Mouse (Mus musculus): ENCODE results near the gene 1500009C09Rik. TPM values are rescaled to one million over a fixed set of nuclear protein-coding genes. Genes with fewer than 3 reads are reported as not detected.

The 1500009C09Rik gene
- polyA plus RNA-seq, 1 experiment, result not detected

GRCm38 (mm10) chr15:82292851-82293250, 40.7 kb downstream of the 1500009C09Rik start:
- Histone ChIP-seq H3K4me2 (ENCODE audit: low read depth) (no peak overlapping the region), H3K36me3 (ENCODE audit: control insufficient read depth, insufficient read depth) (no peaks in the 10 kb centered on the region), H3K4me3 (no peak overlapping the region), H3ac (ENCODE audit: control insufficient read depth, insufficient read length) (no peak overlapping the region), H3K27me3 (ENCODE audit: control insufficient read depth, insufficient read depth, insufficient read length) (peaks cover 41% of the 10 kb centered on the region), H3K79me2 (ENCODE audit: control insufficient read depth, insufficient read depth) (no peaks in the 10 kb centered on the region)
- no peak for TF ChIP-seq REST (IDR thresholded peaks at IDR 0.05; ENCODE audit: insufficient read depth, insufficient read length)

- peaks cover 41% of the 10 kb centered on the region for H3K27me3 ChIP-seq (ENCODE audit: control insufficient read depth, insufficient read depth, insufficient read length)
- no peaks in the 10 kb centered on the region for H3K79me2 ChIP-seq (ENCODE audit: control insufficient read depth, insufficient read depth)
- H3K36me3 ChIP-seq (ENCODE audit: control insufficient read depth, insufficient read depth), result no peaks in the 10 kb centered on the region
- no peak overlapping the region for H3ac ChIP-seq (ENCODE audit: control insufficient read depth, insufficient read length)
- no peak overlapping the region for H3K4me3 ChIP-seq
- H3K4me2 ChIP-seq (ENCODE audit: low read depth), result no peak overlapping the region
- TF ChIP-seq SRF (IDR thresholded peaks at IDR 0.05; ENCODE audit: control insufficient read depth, insufficient read length, low read depth) (no peak), REST (IDR thresholded peaks at IDR 0.05; ENCODE audit: insufficient read depth, insufficient read length) (no peak), POLR2AphosphoS2 (IDR thresholded peaks at IDR 0.05; ENCODE audit: insufficient read length, low read depth) (no peak), MAX (IDR thresholded peaks at IDR 0.05; ENCODE audit: low read depth) (no peak), USF1 (IDR thresholded peaks at IDR 0.05; ENCODE audit: low read depth) (no peak), POLR2A (IDR thresholded peaks at IDR 0.05; ENCODE audit: insufficient read length, low read depth) (no peak), TCF12 (IDR thresholded peaks at IDR 0.05; ENCODE audit: insufficient read depth, poor library complexity, severe bottlenecking) (no peak), TCF3 (IDR thresholded peaks at IDR 0.05; ENCODE audit: insufficient read length, low read depth) (no peak), MYOG (IDR thresholded peaks at IDR 0.05; ENCODE audit: control insufficient read depth in 1 of 3, insufficient read depth in 1 of 3, insufficient read length in 2 of 3, low read depth in 2 of 3) (no peak), E2F4 (IDR thresholded peaks at IDR 0.05; ENCODE audit: insufficient read depth) (no peak), CEBPB (IDR thresholded peaks at IDR 0.05; ENCODE audit: insufficient read depth, poor library complexity, severe bottlenecking) (no peak), MYOD1 (IDR thresholded peaks at IDR 0.05; ENCODE audit: control insufficient read depth in 1 of 3, insufficient read length in 2 of 3, low read depth in 2 of 3) (no peak)
Measured at GRCm38 (mm10) chr15:82293271-82293711, 41.1 kb downstream of the 1500009C09Rik start.

- H3ac ChIP-seq (ENCODE audit: control insufficient read depth, insufficient read length), result no peak overlapping the region
- H3K27me3 ChIP-seq (ENCODE audit: control insufficient read depth, insufficient read depth, insufficient read length), result peaks cover 41% of the 10 kb centered on the region
- no peak overlapping the region for H3K4me2 ChIP-seq (ENCODE audit: low read depth)
- H3K4me3 ChIP-seq, result no peak overlapping the region
- no peak for TF ChIP-seq MAX (IDR thresholded peaks at IDR 0.05; ENCODE audit: low read depth)
- TF ChIP-seq REST (IDR thresholded peaks at IDR 0.05; ENCODE audit: insufficient read depth, insufficient read length), result no peak
- no peak for TF ChIP-seq TCF12 (IDR thresholded peaks at IDR 0.05; ENCODE audit: insufficient read depth, poor library complexity, severe bottlenecking)
- TF ChIP-seq POLR2AphosphoS2 (IDR thresholded peaks at IDR 0.05; ENCODE audit: insufficient read length, low read depth), result no peak
- TF ChIP-seq E2F4 (IDR thresholded peaks at IDR 0.05; ENCODE audit: insufficient read depth), result no peak
- no peak for TF ChIP-seq MYOD1 (IDR thresholded peaks at IDR 0.05; ENCODE audit: control insufficient read depth in 1 of 3, insufficient read length in 2 of 3, low read depth in 2 of 3)
- TF ChIP-seq USF1 (IDR thresholded peaks at IDR 0.05; ENCODE audit: low read depth), result no peak
- TF ChIP-seq SRF (IDR thresholded peaks at IDR 0.05; ENCODE audit: control insufficient read depth, insufficient read length, low read depth), result no peak
- no peak for TF ChIP-seq CEBPB (IDR thresholded peaks at IDR 0.05; ENCODE audit: insufficient read depth, poor library complexity, severe bottlenecking)
- TF ChIP-seq TCF3 (IDR thresholded peaks at IDR 0.05; ENCODE audit: insufficient read length, low read depth), result no peak
- no peak for TF ChIP-seq MYOG (IDR thresholded peaks at IDR 0.05; ENCODE audit: control insufficient read depth in 1 of 3, insufficient read depth in 1 of 3, insufficient read length in 2 of 3, low read depth in 2 of 3)
- TF ChIP-seq POLR2A (IDR thresholded peaks at IDR 0.05; ENCODE audit: insufficient read length, low read depth), result no peak
- no peaks in the 10 kb centered on the region for H3K36me3 ChIP-seq (ENCODE audit: control insufficient read depth, insufficient read depth)
- no peaks in the 10 kb centered on the region for H3K79me2 ChIP-seq (ENCODE audit: control insufficient read depth, insufficient read depth)
Measured at GRCm38 (mm10) chr15:82294059-82294458, 41.9 kb downstream of the 1500009C09Rik start.

GRCm38 (mm10) chr15:82298764-82299561, 46.8 kb downstream of the 1500009C09Rik start, which contains the start of gene Wbp2nl:
Wbp2nl (plus strand) TSS chr15:82298954.
- Histone ChIP-seq H3ac (ENCODE audit: control insufficient read depth, insufficient read length) (no peak within 1 kb of the TSS), H3K79me2 (ENCODE audit: control insufficient read depth, insufficient read depth) (no peaks in the 10 kb centered on the region), H3K36me3 (ENCODE audit: control insufficient read depth, insufficient read depth) (no peaks in the 10 kb centered on the region), H3K27me3 (ENCODE audit: control insufficient read depth, insufficient read depth, insufficient read length) (peaks cover 34% of the 10 kb centered on the region), H3K4me3 (no peak within 1 kb of the TSS), H3K4me2 (ENCODE audit: low read depth) (no peak within 1 kb of the TSS)
- no peak for TF ChIP-seq MYOG (IDR thresholded peaks at IDR 0.05; ENCODE audit: control insufficient read depth in 1 of 3, insufficient read depth in 1 of 3, insufficient read length in 2 of 3, low read depth in 2 of 3)
- no peak for TF ChIP-seq CEBPB (IDR thresholded peaks at IDR 0.05; ENCODE audit: insufficient read depth, poor library complexity, severe bottlenecking)
- TF ChIP-seq MAX (IDR thresholded peaks at IDR 0.05; ENCODE audit: low read depth), result no peak
- no peak for TF ChIP-seq POLR2A (IDR thresholded peaks at IDR 0.05; ENCODE audit: insufficient read length, low read depth)
- TF ChIP-seq TCF12 (IDR thresholded peaks at IDR 0.05; ENCODE audit: insufficient read depth, poor library complexity, severe bottlenecking), result no peak
- TF ChIP-seq POLR2AphosphoS2 (IDR thresholded peaks at IDR 0.05; ENCODE audit: insufficient read length, low read depth), result no peak
- TF ChIP-seq MYOD1 (IDR thresholded peaks at IDR 0.05; ENCODE audit: control insufficient read depth in 1 of 3, insufficient read length in 2 of 3, low read depth in 2 of 3), result no peak
- TF ChIP-seq TCF3 (IDR thresholded peaks at IDR 0.05; ENCODE audit: insufficient read length, low read depth), result no peak
- no peak for TF ChIP-seq E2F4 (IDR thresholded peaks at IDR 0.05; ENCODE audit: insufficient read depth)
- no peak for TF ChIP-seq REST (IDR thresholded peaks at IDR 0.05; ENCODE audit: insufficient read depth, insufficient read length)
- TF ChIP-seq USF1 (IDR thresholded peaks at IDR 0.05; ENCODE audit: low read depth), result no peak
- no peak for TF ChIP-seq SRF (IDR thresholded peaks at IDR 0.05; ENCODE audit: control insufficient read depth, insufficient read length, low read depth)

All from myocyte (in vitro differentiated cells).